Mouse (Mus musculus) E14TG2a.4 (cell line): ENCODE data around the gene Ccdc116.

ENCODE experiments used
- H3K27me3 ChIP-seq: 2 replicates; pipeline ENCODE4 v1.6.1; 2014; ENCODE audit warnings: low read length, control low read depth; ENCODE audit not compliant: insufficient read depth
- H3K36me3 ChIP-seq: 2 replicates; pipeline ENCODE4 v1.6.1; 2014; ENCODE audit warnings: low read length, control low read depth; ENCODE audit not compliant: insufficient read depth
- H3K4me1 ChIP-seq: replicated peaks from 2 replicates; pipeline ENCODE4 v1.6.1; 2014; ENCODE audit warnings: low read depth, low read length, control low read depth
- H3K4me3 ChIP-seq: replicated peaks from 2 replicates; pipeline ENCODE4 v1.5.1; 2014; ENCODE audit warnings: mild to moderate bottlenecking, low read length
- H3K9me3 ChIP-seq: 2 replicates; pipeline ENCODE4 v1.6.1; 2014; ENCODE audit warnings: low read length, control low read depth
- CTCF ChIP-seq: conservative IDR thresholded peaks from 2 replicates; pipeline ENCODE4 v1.5.1; 2014; ENCODE audit warnings: low read length
- NANOG ChIP-seq: IDR thresholded peaks from 2 replicates; pipeline ENCODE4 v1.6.1; 2014; ENCODE audit warnings: borderline replicate concordance, low read length, mixed read lengths
- POU5F1 ChIP-seq: IDR thresholded peaks from 2 replicates; pipeline ENCODE4 v1.6.1; 2014; ENCODE audit warnings: low read length, borderline replicate concordance

The Ccdc116 gene

GRCm38 (mm10) chr16:17121569-17121968, 25.5 kb downstream of the Ccdc116 start:
- TF ChIP-seq POU5F1 (no peak), CTCF (no peak), NANOG (no peak)
- Histone ChIP-seq H3K4me3 (peak overlapping the region; percentile 85), H3K4me1 (peaks cover 69% of the 10 kb centered on the region), H3K27me3 (no peaks in the 10 kb centered on the region), H3K36me3 (peaks cover 69% of the 10 kb centered on the region), H3K9me3 (no peaks in the 10 kb centered on the region)

- Histone ChIP-seq H3K9me3 (no peaks in the 10 kb centered on the region), H3K27me3 (no peaks in the 10 kb centered on the region), H3K4me1 (peaks cover 39% of the 10 kb centered on the region), H3K4me3 (no peak overlapping the region), H3K36me3 (peaks cover 96% of the 10 kb centered on the region)
- TF ChIP-seq NANOG (no peak), POU5F1 (no peak), CTCF (no peak)
Measured at GRCm38 (mm10) chr16:17117309-17117799, 29.7 kb downstream of the Ccdc116 start.

- H3K36me3 ChIP-seq, result peaks cover 73% of the 10 kb centered on the region
- no peaks in the 10 kb centered on the region for H3K9me3 ChIP-seq
- H3K4me1 ChIP-seq, result peaks cover 24% of the 10 kb centered on the region
- H3K4me3 ChIP-seq, result peak within 1 kb of the TSS; percentile 92
- no peaks in the 10 kb centered on the region for H3K27me3 ChIP-seq
- TF ChIP-seq CTCF, result no peak
- TF ChIP-seq NANOG, result no peak
- TF ChIP-seq POU5F1, result no peak
Measured at GRCm38 (mm10) chr16:17110771-17111743, 36.0 kb downstream of the Ccdc116 start, which contains the start of gene Ppil2. TSS of gene Ppil2 (minus strand) at chr16:17111257.

GRCm38 (mm10) chr16:17104600-17104999, 42.4 kb downstream of the Ccdc116 start:
- TF ChIP-seq POU5F1 (no peak), CTCF (no peak), NANOG (no peak)

GRCm38 (mm10) chr16:17102630-17103220, 44.3 kb downstream of the Ccdc116 start:
- Histone ChIP-seq H3K27me3 (no peaks in the 10 kb centered on the region), H3K9me3 (no peaks in the 10 kb centered on the region), H3K4me1 (peaks cover 12% of the 10 kb centered on the region; the same call in 1 of the 2 replicates), H3K4me3 (no peak overlapping the region), H3K36me3 (peaks cover 93% of the 10 kb centered on the region)
- TF ChIP-seq POU5F1 (no peak), NANOG (no peak)

More at GRCm38 (mm10) chr16:17104600-17104999, 42.4 kb downstream of the Ccdc116 start:
- peaks cover 18% of the 10 kb centered on the region for H3K4me1 ChIP-seq
- peaks cover 94% of the 10 kb centered on the region for H3K36me3 ChIP-seq
- no peak overlapping the region for H3K4me3 ChIP-seq
- no peaks in the 10 kb centered on the region for H3K27me3 ChIP-seq
- no peaks in the 10 kb centered on the region for H3K9me3 ChIP-seq

- H3K9me3 ChIP-seq, result no peaks in the 10 kb centered on the region
- H3K36me3 ChIP-seq, result peaks cover 96% of the 10 kb centered on the region
- no peaks in the 10 kb centered on the region for H3K4me1 ChIP-seq
- no peak overlapping the region for H3K4me3 ChIP-seq
- TF ChIP-seq POU5F1, result no peak
- TF ChIP-seq NANOG, result no peak
- no peak for TF ChIP-seq CTCF
- no peaks in the 10 kb centered on the region for H3K27me3 ChIP-seq
Measured at GRCm38 (mm10) chr16:17096938-17097337, 50.1 kb downstream of the Ccdc116 start.
